Mouse (Mus musculus) neural tube, embryonic 14.5 days (tissue): ENCODE results near the gene Gm11733. TPM values are rescaled to one million over a fixed set of nuclear protein-coding genes. Genes with fewer than 3 reads are reported as not detected.
A peak's percentile ranks its signal among the peaks of the same experiment; 100 is the strongest.

Experiments used
- ATAC-seq: fragments of 200-750 bp; cut with Nextera tagmentation; 2 replicates; pipeline ENCODE4 v1.8.0; 2017; ENCODE audit warnings: low read depth, mild to moderate bottlenecking, moderate TSS enrichment, moderate library complexity
- H3K27ac ChIP-seq: fragments of 300-500 bp; sonication (generic); 2 replicates; pipeline ENCODE4 v1.5.1; 2014; ENCODE audit warnings: low read depth, mild to moderate bottlenecking, control low read depth, low read length, moderate library complexity, mixed read lengths
- H3K27me3 ChIP-seq: fragments of 300-500 bp; sonication (generic); 2 replicates; pipeline ENCODE4 v1.6.1; 2014; ENCODE audit warnings: low read length; ENCODE audit not compliant: control insufficient read depth, insufficient read depth
- H3K36me3 ChIP-seq: fragments of 300-500 bp; sonication (generic); 2 replicates; pipeline ENCODE4 v1.6.1; 2014; ENCODE audit warnings: low read length, mixed read lengths; ENCODE audit not compliant: control insufficient read depth, insufficient read depth
- H3K4me1 ChIP-seq: fragments of 300-500 bp; sonication (generic); 2 replicates; pipeline ENCODE4 v1.6.1; 2014; ENCODE audit warnings: low read length; ENCODE audit not compliant: control insufficient read depth, insufficient read depth
- H3K4me2 ChIP-seq: fragments of 300-500 bp; sonication (generic); 2 replicates; pipeline ENCODE4 v1.6.1; 2014; ENCODE audit warnings: mild to moderate bottlenecking, low read depth, low read length, control low read depth
- H3K4me3 ChIP-seq: fragments of 300-500 bp; sonication (generic); 2 replicates; pipeline ENCODE4 v1.5.1; 2014; ENCODE audit warnings: low read depth, low read length, control low read depth, mixed read lengths
- H3K9ac ChIP-seq: fragments of 300-500 bp; sonication (generic); replicated peaks from 2 replicates; pipeline ENCODE4 v1.6.1; 2014; ENCODE audit warnings: low read depth, mild to moderate bottlenecking, control low read depth, low read length, mixed read lengths
- H3K9me3 ChIP-seq: fragments of 300-500 bp; sonication (generic); 2 replicates; pipeline ENCODE4 v1.6.1; 2016; ENCODE audit warnings: low read length; ENCODE audit not compliant: control insufficient read depth
- WGBS: fragments of 180-500 bp; shearing (Covaris S2); extraction: QIAGEN DNeasy Blood & Tissue Kit; methylation state at CpG from one replicate; pipeline ENCODE4 v1.1.7; 2014; 5-methylcytosine and 5-hydroxymethylcytosine counted together
- polyA plus RNA-seq: library from polyadenylated mRNA; unstranded; fragments of >200 nt; fragmentation: Nextera tagmentation; extraction: Ambion mirVana; gene quantifications from 2 replicates; pipeline ENCODE4 v1.2.1, GENCODE M21; 2014

Gm11733 gene
- not detected in 2 replicates for polyA plus RNA-seq

- no peaks in the 10 kb centered on the region for H3K9me3 ChIP-seq
- H3K4me2 ChIP-seq = peak within 1 kb of the TSS; percentile 7; the same call in 1 of the 2 replicates
- 15% methylated on average over 12 of the region's 12 CpGs for WGBS
- H3K27ac ChIP-seq = peak within 1 kb of the TSS; percentile 83
- 0 out of 2 replicates have a peak within 1 kb of the TSS, but pooled peaks have one; percentile 25 for H3K9ac ChIP-seq
- peaks cover 35% of the 10 kb centered on the region for H3K4me1 ChIP-seq
- H3K27me3 ChIP-seq = no peaks in the 10 kb centered on the region
- ATAC-seq = 0 out of 2 replicates have a peak, but pooled peaks have one; percentile 41
- H3K36me3 ChIP-seq = no peaks in the 10 kb centered on the region
- H3K4me3 ChIP-seq = no peak within 1 kb of the TSS
Measured at GRCm38 (mm10) chr11:117484198-117484597, at the start of gene Gm11733. TSS of gene Gm11733 (plus strand) at chr11:117484368.

GRCm38 (mm10) chr11:117436401-117437109, 47.6 kb upstream of the Gm11733 start:
- 21% methylated on average over 22 of the region's 22 CpGs for WGBS
- H3K27me3 ChIP-seq = no peaks in the 10 kb centered on the region
- H3K4me1 ChIP-seq = peaks cover 36% of the 10 kb centered on the region
- peak; percentile 88 for ATAC-seq
- peak overlapping the region; percentile 24; the same call in 1 of the 2 replicates for H3K4me2 ChIP-seq
- no peaks in the 10 kb centered on the region for H3K36me3 ChIP-seq
- no peaks in the 10 kb centered on the region for H3K9me3 ChIP-seq
- H3K27ac ChIP-seq = peak overlapping the region; percentile 16; the same call in 1 of the 2 replicates
- H3K4me3 ChIP-seq = no peak overlapping the region
- no peak overlapping the region; the same call in 1 of the 2 replicates for H3K9ac ChIP-seq

- no peaks in the 10 kb centered on the region for H3K9me3 ChIP-seq
- peak; percentile 14; the same call in 1 of the 2 replicates for ATAC-seq
- H3K4me1 ChIP-seq = peaks cover 36% of the 10 kb centered on the region
- H3K4me2 ChIP-seq = peak overlapping the region; percentile 24; the same call in 1 of the 2 replicates
- no peak overlapping the region for H3K4me3 ChIP-seq
- no peaks in the 10 kb centered on the region for H3K27me3 ChIP-seq
- WGBS = 19% methylated on average over 7 of the region's 7 CpGs
- peak overlapping the region; percentile 16; the same call in 1 of the 2 replicates for H3K27ac ChIP-seq
- H3K9ac ChIP-seq = no peak overlapping the region
- H3K36me3 ChIP-seq = no peaks in the 10 kb centered on the region
Measured at GRCm38 (mm10) chr11:117437110-117437490, 47.1 kb upstream of the Gm11733 start.

GRCm38 (mm10) chr11:117438363-117438762, 45.8 kb upstream of the Gm11733 start:
- 27% methylated on average over 6 of the region's 6 CpGs for WGBS
- Histone ChIP-seq H3K9me3 (no peaks in the 10 kb centered on the region), H3K4me2 (no peak overlapping the region), H3K27me3 (no peaks in the 10 kb centered on the region), H3K4me1 (peaks cover 36% of the 10 kb centered on the region), H3K4me3 (no peak overlapping the region), H3K9ac (no peak overlapping the region), H3K27ac (no peak overlapping the region), H3K36me3 (no peaks in the 10 kb centered on the region)
- ATAC-seq = no peak

- Histone ChIP-seq H3K27me3 (no peaks in the 10 kb centered on the region), H3K36me3 (no peaks in the 10 kb centered on the region), H3K9me3 (no peaks in the 10 kb centered on the region), H3K27ac (no peak overlapping the region; the same call in 1 of the 2 replicates), H3K9ac (no peak overlapping the region), H3K4me3 (no peak overlapping the region), H3K4me1 (peaks cover 41% of the 10 kb centered on the region), H3K4me2 (no peak overlapping the region; the same call in 1 of the 2 replicates)
- no peak for ATAC-seq
- WGBS = 9% methylated on average over 22 of the region's 22 CpGs
Measured at GRCm38 (mm10) chr11:117440865-117441425, 43.2 kb upstream of the Gm11733 start.

- Histone ChIP-seq H3K27ac (no peak overlapping the region), H3K36me3 (no peaks in the 10 kb centered on the region), H3K27me3 (no peaks in the 10 kb centered on the region), H3K4me3 (no peak overlapping the region), H3K4me2 (no peak overlapping the region), H3K9me3 (no peaks in the 10 kb centered on the region), H3K9ac (no peak overlapping the region), H3K4me1 (peaks cover 20% of the 10 kb centered on the region; the same call in 1 of the 2 replicates)
- no peak for ATAC-seq
- WGBS = 59% methylated on average over 2 of the region's 2 CpGs
Measured at GRCm38 (mm10) chr11:117444090-117444489, 40.1 kb upstream of the Gm11733 start.

- Histone ChIP-seq H3K4me1 (peaks cover 13% of the 10 kb centered on the region; the same call in 1 of the 2 replicates), H3K27ac (peak overlapping the region; percentile 57; the same call in 1 of the 2 replicates), H3K36me3 (no peaks in the 10 kb centered on the region), H3K9ac (no peak overlapping the region), H3K4me2 (no peak overlapping the region), H3K27me3 (no peaks in the 10 kb centered on the region), H3K9me3 (no peaks in the 10 kb centered on the region), H3K4me3 (no peak overlapping the region)
- no peak for ATAC-seq
- 26% methylated on average over 6 of the region's 6 CpGs for WGBS
Measured at GRCm38 (mm10) chr11:117445707-117446106, 38.5 kb upstream of the Gm11733 start.

GRCm38 (mm10) chr11:117454086-117454485, 30.1 kb upstream of the Gm11733 start:
- H3K4me1 ChIP-seq = peaks cover 10% of the 10 kb centered on the region; the same call in 1 of the 2 replicates
- no peaks in the 10 kb centered on the region for H3K36me3 ChIP-seq
- ATAC-seq = no peak
- no peaks in the 10 kb centered on the region for H3K9me3 ChIP-seq
- WGBS = 8% methylated on average over 10 of the region's 10 CpGs
- H3K27ac ChIP-seq = peak overlapping the region; percentile 44; the same call in 1 of the 2 replicates
- H3K9ac ChIP-seq = no peak overlapping the region
- no peak overlapping the region for H3K4me3 ChIP-seq
- peaks cover 3% of the 10 kb centered on the region for H3K27me3 ChIP-seq
- no peak overlapping the region for H3K4me2 ChIP-seq

GRCm38 (mm10) chr11:117459148-117459547, 25.0 kb upstream of the Gm11733 start:
- H3K4me2 ChIP-seq = no peak overlapping the region
- H3K4me3 ChIP-seq = no peak overlapping the region
- no peak for ATAC-seq
- H3K36me3 ChIP-seq = no peaks in the 10 kb centered on the region
- peaks cover 17% of the 10 kb centered on the region for H3K4me1 ChIP-seq
- no peak overlapping the region for H3K27ac ChIP-seq
- under 1% methylated on average over 8 of the region's 8 CpGs for WGBS
- H3K27me3 ChIP-seq = peaks cover 3% of the 10 kb centered on the region
- no peaks in the 10 kb centered on the region for H3K9me3 ChIP-seq
- no peak overlapping the region for H3K9ac ChIP-seq
